In the genomic region with DNA sequence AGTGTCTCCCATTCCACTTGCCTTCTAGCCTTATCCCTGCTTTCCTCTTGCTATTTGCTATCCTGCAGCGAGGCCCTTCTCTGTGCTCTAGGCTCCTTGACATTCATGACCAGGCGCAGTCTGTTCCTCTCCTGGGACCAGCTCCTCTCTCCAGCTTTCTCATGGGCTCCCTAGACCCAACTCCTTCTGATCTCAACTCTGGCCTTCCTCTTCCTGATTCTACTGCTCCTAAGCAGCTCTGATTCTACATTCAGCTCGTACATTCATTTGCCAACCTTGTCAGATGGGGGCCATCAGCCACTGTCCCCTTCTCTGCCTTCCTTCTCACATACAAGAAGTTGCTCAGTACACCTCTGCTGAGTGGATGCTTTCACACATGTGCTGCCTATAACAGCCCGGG, we compare ENCODE assay signal across 25 mouse cellular contexts.
"Had no signal": no experiment of that assay in that cellular context is flagged by ENCODE, and none has a peak within 500 bp of the region (broad histone marks: within the 10 kb centered on the region; RNA-seq: fewer than 3 reads in every experiment).

No protein-coding gene starts in this region.

- H3K9me3 ChIP-seq: embryonic facial prominence, embryonic 10.5 days; embryonic facial prominence, embryonic 12.5 days; embryonic facial prominence, embryonic 13.5 days; embryonic facial prominence, embryonic 15.5 days; forebrain, embryonic 10.5 days; forebrain, embryonic 12.5 days; forebrain, embryonic 13.5 days; forebrain, embryonic 15.5 days had no signal

- H3K4me1 ChIP-seq: embryonic facial prominence, embryonic 10.5 days; embryonic facial prominence, embryonic 12.5 days; embryonic facial prominence, embryonic 13.5 days; embryonic facial prominence, embryonic 15.5 days; forebrain, embryonic 10.5 days had no signal

- H3K27me3 ChIP-seq: embryonic facial prominence, embryonic 12.5 days; embryonic facial prominence, embryonic 13.5 days; embryonic facial prominence, embryonic 15.5 days; forebrain, embryonic 12.5 days; forebrain, embryonic 13.5 days; forebrain, embryonic 15.5 days had no signal

- DNase-seq: cerebellum, adult 2 months; cerebellum, adult 8-10 months; cerebellum, adult 9-10 months; cerebellum, adult 9-11 months; cerebellum, postnatal 10 days; cerebellum, postnatal 14 days; cerebellum, postnatal 25 days; cerebellum, postnatal 36 days; embryo, embryonic 11 days; forebrain, postnatal 0 days; gastrocnemius, adult 2 months; gastrocnemius, postnatal 10 days; gastrocnemius, postnatal 14 days; gastrocnemius, postnatal 25 days; gastrocnemius, postnatal 36 days; heart, adult 2 months had no signal

- H3K4me3 ChIP-seq: embryonic facial prominence, embryonic 10.5 days; embryonic facial prominence, embryonic 12.5 days; embryonic facial prominence, embryonic 13.5 days; embryonic facial prominence, embryonic 15.5 days; erythroblast, embryonic 14.5 days; forebrain, embryonic 10.5 days; forebrain, embryonic 12.5 days; forebrain, embryonic 13.5 days; forebrain, embryonic 15.5 days; gastrocnemius, adult 2 months; heart, adult 2 months had no signal

- H3K27ac ChIP-seq: embryonic facial prominence, embryonic 10.5 days; embryonic facial prominence, embryonic 12.5 days; embryonic facial prominence, embryonic 13.5 days; embryonic facial prominence, embryonic 15.5 days; forebrain, embryonic 10.5 days; forebrain, embryonic 12.5 days; forebrain, embryonic 13.5 days; forebrain, embryonic 15.5 days; gastrocnemius, adult 2 months; heart, adult 2 months had no signal

- H3K36me3 ChIP-seq: embryonic facial prominence, embryonic 10.5 days; embryonic facial prominence, embryonic 12.5 days; embryonic facial prominence, embryonic 13.5 days; embryonic facial prominence, embryonic 15.5 days; forebrain, embryonic 10.5 days; forebrain, embryonic 12.5 days; forebrain, embryonic 15.5 days had no signal
